Mouse (Mus musculus) lung, adult 2 months (tissue): ENCODE measurements around the gene Hist1h4f.

Experiments
- CTCF ChIP-seq: fragments of 200-500 bp; IDR thresholded peaks from 2 replicates; pipeline ENCODE4 v1.5.1; 2011; ENCODE audit warnings: mild to moderate bottlenecking, low read length, control low read depth; ENCODE audit not compliant: insufficient read depth
- POLR2A ChIP-seq: fragments of 200-500 bp; IDR thresholded peaks from 2 replicates; pipeline ENCODE4 v1.6.1; 2011; ENCODE audit warnings: low read depth, mild to moderate bottlenecking, control low read depth, low read length, borderline replicate concordance; ENCODE audit errors: extremely low read depth

DNA sequence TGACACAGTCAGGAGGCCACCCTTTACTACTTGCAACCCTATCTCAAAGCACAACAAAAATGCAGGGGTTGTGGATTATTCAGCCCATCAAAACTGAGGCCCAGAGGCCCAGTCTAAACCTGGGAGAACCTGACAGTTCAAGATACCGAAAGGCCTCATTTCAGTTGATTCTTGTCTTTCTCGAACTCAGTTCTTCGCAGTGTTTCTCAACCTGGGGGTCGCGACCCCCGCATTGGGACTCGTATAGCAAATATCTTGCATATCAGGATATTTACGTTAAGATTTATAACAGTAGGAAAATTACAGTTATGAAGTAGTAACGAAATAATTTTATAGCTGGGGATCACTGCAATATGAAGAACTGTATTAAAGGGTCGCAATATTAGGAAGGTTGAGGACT is 25.5 kb downstream of the Hist1h4f start:
- TF ChIP-seq POLR2A: no peak
- no peak for TF ChIP-seq CTCF
